Mouse (Mus musculus) right cerebral cortex, postnatal 14 days (tissue): ENCODE results near the gene Gas2l1.
A peak's percentile ranks its signal among the peaks of the same experiment; 100 is the strongest.

Source experiments
- DNase-seq: peaks from one replicate; pipeline ENCODE4 v3.0.0; 2022

The Gas2l1 gene

DNA sequence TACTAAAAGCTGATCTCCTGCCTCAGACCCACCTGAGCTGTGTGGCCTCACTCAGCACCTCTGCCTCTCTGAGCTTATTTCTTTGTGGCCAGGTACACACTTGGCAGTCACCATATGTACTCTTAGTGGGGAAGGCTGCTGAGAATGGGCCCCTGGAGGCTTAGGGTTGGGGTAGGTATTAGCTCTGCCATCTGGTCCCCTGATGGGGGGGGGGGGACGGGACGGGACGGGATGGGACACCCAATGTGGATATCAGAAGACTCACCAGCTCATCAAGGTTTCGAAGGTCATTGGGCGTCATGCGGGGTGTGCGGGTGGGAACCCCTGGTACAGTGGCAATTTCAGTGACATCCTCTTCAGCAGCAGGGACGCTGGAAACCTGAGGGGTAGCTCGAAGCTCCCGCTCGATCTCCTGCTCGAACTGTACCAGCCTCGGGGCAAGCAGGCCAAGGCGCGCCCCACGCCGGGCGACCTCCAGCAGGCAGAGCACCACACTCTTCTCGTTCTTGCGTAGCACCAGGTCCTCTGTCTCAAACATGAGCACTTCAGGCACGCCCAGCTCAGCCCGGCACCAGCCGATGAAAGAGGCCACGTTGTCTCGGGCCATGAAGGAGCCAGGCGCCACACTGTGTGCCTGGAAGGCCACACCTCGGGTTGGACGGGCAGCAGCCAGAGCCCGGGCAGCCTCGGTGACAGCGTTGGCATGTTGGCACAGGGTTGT lies 1.4 kb downstream of the Gas2l1 start:
- DNase-seq: no peak

DNA sequence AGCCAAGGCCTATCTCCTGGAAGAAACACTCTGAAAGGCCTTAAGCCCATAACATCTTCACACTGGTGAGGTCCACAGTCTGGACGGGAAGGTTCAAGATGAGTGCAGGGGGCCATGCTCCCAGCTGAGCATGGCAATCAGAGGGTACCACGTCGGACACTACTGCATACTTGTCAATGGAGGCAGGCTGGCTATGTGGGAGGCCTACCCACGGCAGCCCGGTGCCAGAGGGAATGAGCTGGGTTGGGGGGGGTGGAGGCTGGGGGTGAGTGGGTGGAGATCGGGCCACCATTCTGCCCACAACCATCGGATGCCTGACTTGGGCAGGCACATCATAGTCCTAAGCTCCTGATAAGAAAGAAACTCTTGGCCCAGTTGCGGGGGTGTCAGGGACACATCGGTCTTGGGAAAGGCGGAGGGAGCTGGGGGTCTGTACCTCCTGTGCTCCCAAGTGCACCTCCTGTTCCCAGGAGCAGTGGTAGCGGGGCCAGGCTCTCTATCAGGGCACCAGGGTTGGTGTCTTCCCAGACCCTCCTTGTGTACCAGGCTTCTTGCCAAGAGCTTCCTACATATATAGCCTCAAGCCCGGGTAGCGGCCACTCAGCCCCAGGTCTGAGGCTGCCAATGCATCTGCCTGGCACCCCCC lies 2.1 kb downstream of the Gas2l1 start:
- DNase-seq: no peak

DNA sequence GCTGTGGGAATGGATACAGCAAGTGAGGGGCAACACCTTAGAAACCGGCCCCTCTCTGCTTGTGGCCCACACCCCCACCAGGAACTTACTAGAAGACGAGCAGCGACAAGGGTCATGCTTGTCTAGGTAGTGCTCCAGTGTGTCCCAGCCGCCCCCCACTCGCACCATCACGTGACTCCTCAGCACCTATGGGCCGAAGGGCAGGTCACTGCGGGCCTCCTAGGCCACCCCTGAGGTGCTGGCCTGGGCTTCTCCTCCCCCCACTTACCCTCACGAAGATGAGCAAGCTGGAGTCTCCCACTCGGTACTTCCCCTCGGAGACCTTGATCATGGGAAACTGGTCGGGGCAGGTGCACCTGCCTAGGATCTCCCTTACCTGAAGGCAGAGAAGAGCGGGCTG lies 2.8 kb downstream of the Gas2l1 start:
- DNase-seq: no peak

- peak; percentile 93 for DNase-seq
Observed at GRCm38 (mm10) chr11:5061413-5062139, 3.6 kb downstream of the Gas2l1 start.

DNA sequence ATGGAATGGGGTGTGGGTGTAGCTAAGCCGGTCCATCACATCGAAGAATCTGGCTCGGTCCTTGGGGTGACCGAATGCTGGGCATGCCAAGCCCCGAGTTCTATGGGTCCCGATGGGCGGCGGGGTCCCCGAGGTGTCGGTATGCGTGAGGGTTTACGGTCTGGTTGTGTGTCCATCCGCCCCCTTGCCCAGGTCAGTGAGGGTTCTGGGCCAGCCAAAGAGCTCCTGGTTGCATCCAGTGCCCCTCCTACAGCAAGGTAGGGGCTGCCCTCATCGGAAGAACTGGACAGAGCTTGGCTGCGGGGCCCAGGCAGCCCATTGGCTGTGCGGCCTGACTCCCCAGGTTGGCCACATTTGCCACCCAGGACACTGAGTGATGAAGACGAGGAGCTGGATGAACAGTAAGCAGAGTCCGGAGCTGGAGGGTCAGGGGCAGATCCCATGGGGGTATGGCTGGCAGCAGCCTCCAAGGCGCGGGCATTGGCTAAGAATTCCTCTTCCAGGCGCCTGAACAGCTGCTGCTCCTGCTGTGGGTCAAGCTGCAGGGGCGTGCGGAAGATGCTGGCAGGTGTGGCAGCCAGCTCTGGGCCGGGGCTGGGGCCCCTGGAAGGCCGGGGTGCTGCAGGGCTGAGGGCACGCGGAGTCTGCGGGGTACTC lies 4.2 kb downstream of the Gas2l1 start:
- DNase-seq: no peak

DNA sequence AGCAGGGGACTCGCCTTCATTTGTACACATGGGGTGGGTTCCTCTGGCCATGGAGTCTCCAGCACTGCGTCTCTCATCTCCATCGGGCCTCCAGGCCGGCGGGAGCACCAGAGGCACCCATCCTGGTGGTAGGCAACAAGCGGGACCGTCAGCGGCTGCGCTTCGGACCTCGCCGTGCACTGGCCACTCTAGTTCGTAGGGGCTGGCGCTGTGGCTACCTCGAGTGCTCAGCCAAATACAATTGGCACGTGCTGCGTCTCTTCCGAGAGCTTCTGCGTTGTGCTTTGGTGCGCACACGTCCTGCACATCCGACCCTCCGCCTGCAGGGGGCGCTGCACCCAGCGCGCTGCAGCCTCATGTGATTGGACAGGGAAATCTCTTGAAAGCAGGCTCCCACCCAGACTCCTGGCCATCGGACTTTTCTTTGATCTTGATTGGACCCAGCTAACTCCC lies 5.4 kb downstream of the Gas2l1 start:
- DNase-seq: peak; percentile 62

- no peak for DNase-seq
Observed at GRCm38 (mm10) chr11:5059230-5059629, 5.9 kb downstream of the Gas2l1 start.

- no peak for DNase-seq
Observed at GRCm38 (mm10) chr11:5058783-5059182, 6.3 kb downstream of the Gas2l1 start.

DNA sequence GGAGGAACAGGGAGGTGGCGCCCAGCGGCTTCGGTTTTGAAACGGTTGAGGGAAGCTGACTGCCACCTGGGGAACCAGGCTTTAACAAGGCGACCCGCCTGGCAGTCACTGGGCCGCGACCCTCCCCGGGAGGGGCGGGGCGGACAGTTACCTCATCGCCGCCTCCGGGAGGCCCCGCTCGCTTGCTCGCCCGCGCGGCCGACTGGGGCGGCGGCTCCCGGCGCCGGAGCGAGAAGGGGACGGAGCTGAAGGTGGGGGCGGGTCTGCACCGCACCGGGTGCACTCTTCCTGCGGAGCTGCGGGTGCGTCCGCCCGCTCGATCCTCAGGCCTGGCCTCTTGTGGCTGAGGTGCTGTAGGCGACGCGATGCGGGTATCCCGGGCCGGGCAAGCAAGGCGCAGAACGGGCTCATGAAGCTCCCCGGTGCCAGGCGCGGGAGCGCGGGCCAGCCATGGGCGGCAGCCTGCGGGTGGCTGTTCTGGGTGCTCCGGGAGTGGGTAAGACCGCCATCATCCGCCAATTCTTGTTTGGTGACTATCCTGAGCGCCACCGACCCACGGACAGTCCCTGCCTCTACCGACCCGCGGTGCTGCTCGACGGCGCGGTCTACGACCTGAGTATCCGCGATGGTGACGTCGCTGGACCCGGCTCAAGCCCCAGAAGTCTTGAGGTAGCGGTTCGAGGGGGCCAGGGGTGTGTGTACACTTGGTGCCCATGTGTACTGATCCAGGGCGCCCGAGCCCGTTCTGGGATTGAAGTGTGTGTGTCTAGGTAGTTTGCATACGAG lies 7.1 kb downstream of the Gas2l1 start, which contains the start of gene Rasl10a:
Rasl10a (plus strand) TSS at position 273 of the 786 bp plus-strand sequence.
- peak; percentile 50 for DNase-seq

- DNase-seq: no peak
Observed at GRCm38 (mm10) chr11:5057541-5057855, 7.6 kb downstream of the Gas2l1 start.

DNA sequence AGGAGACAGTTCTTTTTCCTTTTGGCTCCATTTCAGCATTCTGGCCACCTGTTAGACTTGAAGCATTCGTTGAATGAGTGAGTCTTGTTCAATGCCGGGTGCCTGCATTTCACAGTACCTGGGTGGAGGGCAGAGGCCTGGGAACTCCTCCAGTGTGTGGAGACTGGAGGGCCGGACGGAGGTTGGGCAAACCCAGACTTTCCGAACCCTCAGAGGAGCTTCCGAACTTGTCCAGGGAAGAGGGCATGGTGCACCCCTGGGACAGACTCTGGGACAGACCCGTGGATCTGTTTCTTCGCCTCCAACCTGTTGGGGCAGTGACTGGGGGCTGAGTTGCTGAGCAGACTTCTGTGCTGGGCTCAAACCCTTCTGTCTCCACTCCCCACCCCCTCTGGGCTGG lies 8.1 kb downstream of the Gas2l1 start:
- DNase-seq: no peak

DNA sequence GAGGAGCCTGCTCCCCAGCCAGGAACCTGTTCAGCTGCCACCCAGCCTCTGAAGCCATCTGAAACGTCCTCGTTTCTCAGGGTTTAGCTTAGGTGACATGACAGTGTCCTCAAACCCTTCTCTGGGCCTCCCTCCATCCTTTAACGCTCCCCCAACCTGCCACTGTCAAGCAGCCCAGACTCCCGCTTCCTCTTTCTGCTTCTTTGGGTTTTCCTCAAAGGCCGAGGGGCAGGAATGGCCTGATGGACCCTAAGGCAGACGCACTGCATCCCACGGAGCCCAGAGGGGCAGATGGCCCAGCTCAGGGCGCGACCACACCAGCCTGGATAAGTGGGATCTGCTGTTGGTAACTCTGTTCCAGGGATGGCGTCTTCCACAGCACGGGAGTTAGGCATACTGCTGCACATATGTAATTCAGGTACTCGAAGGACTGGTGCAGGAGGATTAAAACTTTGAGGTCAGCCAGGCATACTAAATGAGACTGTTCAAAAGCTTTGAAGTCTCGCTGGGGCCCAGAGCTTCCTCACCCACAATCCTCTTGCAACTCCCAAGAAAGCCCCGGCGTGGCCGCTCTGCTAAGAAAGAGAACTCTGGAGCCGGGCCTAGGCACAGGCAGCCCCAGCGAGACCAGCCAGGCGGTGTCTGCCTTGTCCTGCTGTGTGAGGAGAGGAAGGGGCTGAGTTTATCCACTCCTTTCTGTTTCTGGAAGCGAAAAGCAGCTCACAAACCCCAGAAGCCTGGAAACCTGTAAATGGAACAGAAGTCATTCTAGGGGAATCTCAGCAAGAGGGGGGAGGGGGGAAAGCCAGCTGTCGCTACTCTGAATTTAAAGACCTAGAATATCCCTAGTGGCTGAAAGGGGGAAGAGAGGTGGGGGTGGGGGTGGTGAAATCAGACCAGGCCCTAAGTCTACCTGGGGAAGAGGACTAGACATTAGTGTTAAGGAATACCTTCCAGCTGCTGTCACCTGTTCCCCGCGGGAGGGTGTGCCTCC lies 8.9 kb downstream of the Gas2l1 start:
- DNase-seq: peak; percentile 40

DNA sequence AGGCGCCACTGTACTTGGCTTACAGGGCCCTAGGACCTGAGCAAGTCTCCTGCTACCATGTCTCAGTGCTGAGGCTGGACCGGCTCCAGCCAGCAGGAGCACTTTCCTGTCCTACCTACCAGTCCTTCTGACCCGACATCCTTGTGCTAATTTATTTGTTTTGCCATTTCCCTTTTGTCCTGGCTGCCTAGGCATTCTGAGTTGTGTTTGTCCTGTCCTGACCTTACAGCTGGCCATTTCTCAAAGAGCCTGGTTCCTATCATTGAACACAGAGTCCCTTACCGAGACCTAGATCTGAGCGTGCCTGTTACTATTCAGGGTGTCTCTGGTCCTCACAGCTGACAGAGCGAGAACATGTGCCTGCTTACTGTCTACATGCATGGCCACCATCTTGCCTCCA lies 10.3 kb downstream of the Gas2l1 start:
- no peak for DNase-seq

DNA sequence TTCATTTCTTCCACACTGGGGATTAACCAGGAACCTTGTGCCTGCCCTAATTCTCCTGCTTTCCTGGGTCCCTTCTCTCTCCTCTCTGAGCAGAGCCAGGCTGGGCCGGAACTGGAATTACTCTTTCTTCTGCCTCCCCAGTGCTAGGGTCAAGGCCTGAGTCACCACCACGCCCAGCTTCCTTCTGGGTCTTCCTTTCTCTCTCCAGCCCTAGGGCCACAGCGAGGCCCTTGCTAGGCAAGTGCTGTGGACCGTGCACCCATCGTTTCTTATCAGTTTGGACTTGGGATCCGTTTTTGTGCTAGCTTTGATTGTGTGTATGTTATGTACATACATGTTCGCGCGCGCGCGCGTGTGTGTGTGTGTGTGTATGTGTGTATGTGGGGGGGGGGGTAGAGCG lies 11.0 kb downstream of the Gas2l1 start:
- no peak for DNase-seq

- DNase-seq: no peak
Observed at GRCm38 (mm10) chr11:5052200-5052854, 12.8 kb downstream of the Gas2l1 start.

GRCm38 (mm10) chr11:5051629-5052028 lies 13.5 kb downstream of the Gas2l1 start:
- DNase-seq: no peak

DNA sequence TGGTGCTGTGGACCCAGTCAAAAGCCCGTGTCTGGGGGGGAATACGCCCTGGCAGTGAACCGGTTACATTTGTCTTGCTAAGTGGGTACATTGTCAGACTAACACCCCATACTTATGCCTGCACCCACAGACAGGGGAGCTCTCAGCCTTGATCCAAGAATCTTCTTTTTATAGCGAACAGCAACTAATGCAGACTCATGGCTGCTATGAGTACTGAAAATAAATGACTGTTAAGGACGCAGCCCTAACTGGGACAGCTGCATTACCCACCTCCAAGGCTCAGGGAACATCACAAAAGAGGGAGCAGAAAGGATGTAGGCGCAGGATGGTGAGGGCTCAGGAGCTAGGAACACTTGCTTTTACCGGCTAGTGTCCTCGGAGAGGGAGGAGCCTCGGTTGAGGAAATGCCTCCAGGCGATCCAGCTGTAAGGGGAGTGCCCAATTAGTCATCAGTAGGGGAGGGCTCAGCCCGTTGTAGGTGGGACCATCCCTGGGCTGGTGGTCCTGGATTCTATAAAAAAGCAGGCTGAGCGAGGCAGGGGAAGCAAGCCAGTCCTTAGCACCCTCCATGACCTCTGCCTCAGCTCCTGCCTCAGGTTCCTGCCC lies 18.7 kb downstream of the Gas2l1 start:
- DNase-seq: no peak

DNA sequence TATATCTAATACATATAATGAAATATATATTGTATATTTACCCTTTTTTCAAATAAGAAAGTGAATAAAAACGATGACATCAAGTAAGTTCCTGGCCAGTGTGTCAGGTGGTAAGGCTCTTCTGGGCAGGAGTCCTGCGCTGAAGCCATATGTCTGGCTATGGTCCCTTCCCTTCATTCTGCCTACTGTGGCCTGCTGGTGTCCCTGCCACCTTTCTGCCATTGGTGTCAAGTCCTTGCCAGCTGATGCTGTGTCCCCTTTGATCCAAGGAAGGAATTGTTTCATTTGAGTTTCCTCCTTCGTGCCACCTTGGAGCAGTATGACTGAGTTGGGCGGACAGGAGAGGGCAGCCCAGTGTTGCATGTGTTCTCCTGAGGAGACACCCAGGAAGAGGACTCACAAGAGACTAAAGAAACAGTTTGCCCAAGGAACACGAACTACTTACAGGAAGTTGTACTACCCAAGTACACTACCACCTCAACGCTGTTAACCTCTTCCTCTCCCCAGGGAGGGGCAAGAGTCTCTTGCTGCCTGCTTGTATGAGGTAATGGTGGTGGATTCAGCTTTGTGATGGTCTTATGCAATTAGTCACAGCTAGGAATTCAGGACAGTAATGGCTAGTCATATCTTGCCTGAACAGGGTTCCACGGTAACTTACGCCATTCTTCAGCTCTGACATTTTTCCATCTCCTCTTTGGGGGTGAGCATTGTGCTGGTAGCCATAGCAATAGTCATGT lies 22.3 kb downstream of the Gas2l1 start:
- DNase-seq: no peak

GRCm38 (mm10) chr11:5041144-5041780 lies 23.9 kb downstream of the Gas2l1 start:
- DNase-seq: peak; percentile 69
